Mouse (Mus musculus) olfactory bulb, adult 2 months (tissue): ENCODE measurements at regions not wholly inside any gene's neighbourhood (a gene's known extent, or its start where the extent isn't known, plus 50 kb on each side); places are given as distances from the start of the nearest gene placed in this dataset.

ENCODE experiments used
- H3K27ac ChIP-seq: fragments of 200-500 bp; 2 replicates; pipeline ENCODE4 v1.5.1; 2012; ENCODE audit warnings: low read depth, low read length; ENCODE audit not compliant: insufficient read depth
- H3K4me1 ChIP-seq: fragments of 200-500 bp; 2 replicates; pipeline ENCODE4 v1.6.1; 2012; ENCODE audit warnings: low read length; ENCODE audit not compliant: control insufficient read depth, insufficient read depth
- H3K4me3 ChIP-seq: fragments of 200-500 bp; 2 replicates; pipeline ENCODE4 v1.5.1; 2012; ENCODE audit warnings: mild to moderate bottlenecking, low read depth, low read length, moderate library complexity; ENCODE audit not compliant: insufficient read depth
- CTCF ChIP-seq: fragments of 200-500 bp; IDR thresholded peaks from 2 replicates; pipeline ENCODE4 v1.5.1; 2012; ENCODE audit warnings: low read depth, mild to moderate bottlenecking, low read length, moderate library complexity; ENCODE audit not compliant: insufficient read depth
- POLR2A ChIP-seq: fragments of 200-500 bp; IDR thresholded peaks from 2 replicates; pipeline ENCODE4 v1.6.1; 2012; ENCODE audit warnings: mild to moderate bottlenecking, low read depth, low read length, moderate library complexity; ENCODE audit not compliant: insufficient read depth
- WGBS: fragments of 180-500 bp; shearing (Covaris S2); methylation state at CpG from one replicate; pipeline ENCODE4 v1.1.7; 2018; 5-methylcytosine and 5-hydroxymethylcytosine counted together

- TF ChIP-seq POLR2A (no peak), CTCF (0 out of 2 replicates have a peak, but pooled peaks have one; percentile 10)
- Histone ChIP-seq H3K27ac (no peak overlapping the region), H3K4me3 (no peak overlapping the region), H3K4me1 (peaks cover 6% of the 10 kb centered on the region; the same call in 1 of the 2 replicates)
- 29% methylated on average over 6 of the region's 6 CpGs for WGBS
These were observed 104.0 kb upstream of the Gm14444 start for GRCm38 (mm10) chr2:174905865-174906639.

- TF ChIP-seq CTCF (no peak), POLR2A (no peak)
- WGBS = 12% methylated on average over 10 of the region's 10 CpGs
- no peak overlapping the region for H3K27ac ChIP-seq
- no peak overlapping the region for H3K4me3 ChIP-seq
- peaks cover 2% of the 10 kb centered on the region; the same call in 1 of the 2 replicates for H3K4me1 ChIP-seq
These were observed 92.7 kb upstream of the Gm14444 start for GRCm38 (mm10) chr2:174917146-174917905.

GRCm38 (mm10) chr2:174917975-174918374 is 92.1 kb upstream of the Gm14444 start:
- Histone ChIP-seq H3K4me1 (peaks cover 2% of the 10 kb centered on the region; the same call in 1 of the 2 replicates), H3K27ac (no peak overlapping the region), H3K4me3 (no peak overlapping the region)
- 11% methylated on average over 5 of the region's 5 CpGs for WGBS
- TF ChIP-seq CTCF (no peak), POLR2A (no peak)

- H3K4me1 ChIP-seq = peaks cover 2% of the 10 kb centered on the region; the same call in 1 of the 2 replicates
- H3K27ac ChIP-seq = no peak overlapping the region
- WGBS = 84% methylated on average over 4 of the region's 4 CpGs
- H3K4me3 ChIP-seq = no peak overlapping the region
- no peak for TF ChIP-seq POLR2A
- no peak for TF ChIP-seq CTCF
These were observed 87.8 kb upstream of the Gm14444 start for GRCm38 (mm10) chr2:174922208-174922607.

GRCm38 (mm10) chr2:174929718-174930117 is 80.3 kb upstream of the Gm14444 start:
- Histone ChIP-seq H3K4me3 (no peak overlapping the region), H3K27ac (no peak overlapping the region), H3K4me1 (no peaks in the 10 kb centered on the region)
- WGBS = 71% methylated on average over 2 of the region's 2 CpGs
- TF ChIP-seq CTCF (no peak), POLR2A (no peak)

- Histone ChIP-seq H3K4me1 (no peaks in the 10 kb centered on the region), H3K4me3 (no peak overlapping the region), H3K27ac (no peak overlapping the region)
- WGBS = 32% methylated on average over 20 of the region's 20 CpGs
- TF ChIP-seq CTCF (peak; percentile 78), POLR2A (no peak)
These were observed 77.7 kb upstream of the Gm14444 start for GRCm38 (mm10) chr2:174932137-174933012.

GRCm38 (mm10) chr2:174933013-174933353 is 77.1 kb upstream of the Gm14444 start:
- Histone ChIP-seq H3K27ac (no peak overlapping the region), H3K4me1 (no peaks in the 10 kb centered on the region), H3K4me3 (no peak overlapping the region)
- 15% methylated on average over 6 of the region's 6 CpGs for WGBS
- TF ChIP-seq POLR2A = no peak
- TF ChIP-seq CTCF = no peak

- no peak for TF ChIP-seq POLR2A
- no peak for TF ChIP-seq CTCF
- Histone ChIP-seq H3K4me3 (no peak overlapping the region), H3K4me1 (no peaks in the 10 kb centered on the region), H3K27ac (no peak overlapping the region)
- 31% methylated on average over 5 of the region's 5 CpGs for WGBS
These were observed 73.4 kb upstream of the Gm14444 start for GRCm38 (mm10) chr2:174936665-174937064.

- no peaks in the 10 kb centered on the region for H3K4me1 ChIP-seq
- no peak overlapping the region for H3K27ac ChIP-seq
- H3K4me3 ChIP-seq = no peak overlapping the region
- WGBS = 84% methylated on average over 4 of the region's 4 CpGs
- TF ChIP-seq POLR2A (no peak), CTCF (no peak)
These were observed 72.1 kb upstream of the Gm14444 start for GRCm38 (mm10) chr2:174937930-174938329.
